Mouse (Mus musculus) left cerebral cortex, adult 2 months (tissue): Measurements from ENCODE around the gene Ermard. TPM values are rescaled to one million over a fixed set of nuclear protein-coding genes. Genes with fewer than 3 reads are reported as not detected.

Experiments
- DNase-seq, 2 experiments: peaks; one replicate each; pipeline ENCODE4 v3.0.0; 2021 to 2022; ENCODE audit warnings: low spot score in 2 of 2, mixed read lengths in 1 of 2; ENCODE audit errors: extremely low spot score in 1 of 2
- H3K27ac ChIP-seq: fragments of 200-600 bp; 2 replicates; pipeline ENCODE4 v1.8.1; 2022
- H3K4me3 ChIP-seq: fragments of 200-600 bp; 2 replicates; pipeline ENCODE4 v1.8.1; 2022
- CTCF ChIP-seq: fragments of 200-600 bp; IDR thresholded peaks from 2 replicates; pipeline ENCODE4 v1.8.1; 2022; ENCODE audit warnings: antibody characterized with exemption, mild to moderate bottlenecking, moderate library complexity
- intact Hi-C: fragments of 180-260 bp; cut with DNase I; formaldehyde crosslinking; loops from one replicate; pipeline ENCODE4 v1.15.1; 2025
- total RNA-seq, 2 experiments: library from RNA; stranded (reverse); gene quantifications; 2 replicates each; pipeline ENCODE4 v1.2.3; 2021

Gene Ermard
- total RNA-seq, 2 experiments from 2014 or later: 49.9 to 52.6 TPM

- TF ChIP-seq CTCF: no peak
- DNase-seq: peak; percentile 16 to 28
- intact Hi-C loops: no loop called here
- H3K4me3 ChIP-seq: no peak overlapping the region
- H3K27ac ChIP-seq: no peak overlapping the region
These were observed 67.7 kb downstream of the Ermard start for GRCm38 (mm10) chr17:15108473-15109441.

- no peak overlapping the region for H3K27ac ChIP-seq
- no peak overlapping the region for H3K4me3 ChIP-seq
- no peak for DNase-seq
- intact Hi-C loops: no loop called here
- TF ChIP-seq CTCF: no peak
These were observed 74.5 kb downstream of the Ermard start for GRCm38 (mm10) chr17:15115550-15115949.

- Histone ChIP-seq H3K4me3 (no peak overlapping the region), H3K27ac (no peak overlapping the region)
- TF ChIP-seq CTCF: no peak
- intact Hi-C loops: no loop called here
- DNase-seq: no peak
These were observed 79.1 kb downstream of the Ermard start for GRCm38 (mm10) chr17:15120096-15120495.

GRCm38 (mm10) chr17:15120569-15120968, 79.6 kb downstream of the Ermard start:
- Histone ChIP-seq H3K27ac (no peak overlapping the region), H3K4me3 (no peak overlapping the region)
- TF ChIP-seq CTCF: no peak
- intact Hi-C loops: no loop called here
- no peak for DNase-seq

- TF ChIP-seq CTCF: no peak
- Histone ChIP-seq H3K27ac (no peak overlapping the region), H3K4me3 (no peak overlapping the region)
- no peak for DNase-seq
- intact Hi-C loops: no loop called here
These were observed 88.8 kb downstream of the Ermard start for GRCm38 (mm10) chr17:15129630-15130287.

GRCm38 (mm10) chr17:15130288-15130656, 89.3 kb downstream of the Ermard start:
- Histone ChIP-seq H3K4me3 (no peak overlapping the region), H3K27ac (no peak overlapping the region)
- intact Hi-C loops: no loop called here
- no peak for TF ChIP-seq CTCF
- no peak for DNase-seq

GRCm38 (mm10) chr17:15134905-15135669, 94.1 kb downstream of the Ermard start:
- Histone ChIP-seq H3K27ac (no peak overlapping the region), H3K4me3 (no peak overlapping the region)
- intact Hi-C loops: no loop called here
- DNase-seq: no peak
- TF ChIP-seq CTCF: no peak

GRCm38 (mm10) chr17:15137443-15137842, 96.4 kb downstream of the Ermard start:
- no peak for DNase-seq
- no peak for TF ChIP-seq CTCF
- H3K27ac ChIP-seq: no peak overlapping the region
- H3K4me3 ChIP-seq: no peak overlapping the region
- intact Hi-C loops: no loop called here

Other genes starting within 250 kb of the Ermard start
- 1 to 10 TPM; 2.7 to 3.6 TPM for gene Wdr27, start 98.0 kb upstream of the Ermard start, total RNA-seq
- gene 1600012H06Rik, start 98.0 kb upstream of the Ermard start, total RNA-seq: 10 to 100 TPM; 13.9 to 16.4 TPM
- 10 to 100 TPM; 56.6 to 60.4 TPM for gene Phf10, start 79.9 kb upstream of the Ermard start, total RNA-seq
- 1 to 10 TPM; 5.9 to 6.3 TPM for gene 9030025P20Rik, start 62.7 kb upstream of the Ermard start, total RNA-seq
- gene Gm3417, start 62.4 kb upstream of the Ermard start, total RNA-seq: not detected
- gene Gm3435, start 31.0 kb upstream of the Ermard start, total RNA-seq: 1 to 10 TPM; 2.4 to 3.0 TPM
- 1 to 10 TPM; 1.6 TPM for gene Tcte3, start 280 bp downstream of the Ermard start, total RNA-seq
- 1 to 10 TPM; 7.9 to 9.7 TPM for gene Gm3448, start 329 bp downstream of the Ermard start, total RNA-seq